Mouse (Mus musculus) cerebellum, postnatal 36 days (tissue): Measurements from ENCODE around the gene Glo1.
A peak's percentile ranks its signal among the peaks of the same experiment; 100 is the strongest.

ENCODE experiments used
- DNase-seq, 2 experiments: peaks; one replicate each; pipeline ENCODE4 v3.0.0; 2021 to 2022; ENCODE audit warnings: mixed read lengths in 2 of 2

Gene Glo1

DNA sequence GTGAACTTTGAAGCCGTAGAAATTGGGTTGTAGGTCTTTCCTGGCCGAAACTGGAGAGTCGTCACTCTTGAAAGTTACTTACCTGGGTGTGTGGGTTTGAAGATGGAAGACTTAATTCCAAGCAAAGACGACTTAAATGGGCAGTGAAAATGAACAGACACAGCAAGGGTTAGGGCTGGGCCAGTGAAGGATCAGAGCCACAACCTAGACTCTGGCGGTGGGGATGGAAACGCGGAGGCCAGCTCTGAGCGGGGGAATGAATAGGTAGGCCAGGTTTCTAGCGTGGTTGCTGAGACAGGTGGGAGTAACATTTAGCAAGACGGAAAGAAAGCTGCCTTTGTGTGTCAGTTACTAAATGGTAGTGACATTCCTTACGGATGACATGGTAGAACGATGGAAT, 49.7 kb downstream of the Glo1 start:
- no peak for DNase-seq

DNA sequence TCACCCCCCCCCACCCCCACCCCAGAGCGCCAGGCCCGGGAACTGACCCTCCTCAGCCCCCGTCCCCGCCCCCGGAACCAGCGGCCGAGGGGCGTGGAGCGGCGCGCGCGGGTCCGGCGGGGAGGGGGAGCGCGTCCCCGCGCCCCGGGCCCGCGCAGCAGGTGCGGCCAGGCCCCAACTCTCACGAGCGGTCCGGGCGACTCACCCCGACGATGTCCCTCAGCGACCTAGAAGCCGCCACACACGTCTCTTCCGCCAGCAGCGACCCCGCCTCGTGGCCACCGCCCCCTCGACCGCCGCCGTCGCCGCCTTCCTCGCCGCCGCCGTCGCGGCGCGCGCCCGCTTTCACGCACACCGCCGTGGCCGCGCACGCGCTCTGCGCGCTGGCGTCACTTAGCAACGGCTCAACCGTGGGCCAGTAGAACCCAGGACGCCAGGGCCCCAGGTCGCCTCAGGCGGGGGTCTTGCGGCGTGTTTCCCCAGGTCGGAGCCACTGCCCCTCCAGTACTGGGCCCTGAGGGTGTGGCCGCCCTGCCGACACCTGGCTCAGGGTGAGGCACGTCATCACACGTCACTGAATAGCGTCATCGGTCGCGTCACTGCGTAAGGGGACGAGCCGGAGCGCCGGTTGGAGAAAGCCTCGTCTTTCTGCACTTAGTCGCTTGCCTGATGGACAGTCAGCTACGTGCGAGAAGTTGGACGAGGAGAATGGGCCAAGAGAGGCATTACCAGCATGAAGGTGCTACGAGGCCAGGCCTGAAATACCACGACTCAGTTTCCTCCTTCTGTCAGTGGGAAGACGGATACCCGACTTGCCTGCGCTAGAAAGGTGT, 50.5 kb downstream of the Glo1 start, which contains the start of gene Btbd9:
Gene Btbd9 (minus strand): TSS at position 548 of the 833 bp plus-strand sequence.
- DNase-seq: peak; percentile 91 to 99

DNA sequence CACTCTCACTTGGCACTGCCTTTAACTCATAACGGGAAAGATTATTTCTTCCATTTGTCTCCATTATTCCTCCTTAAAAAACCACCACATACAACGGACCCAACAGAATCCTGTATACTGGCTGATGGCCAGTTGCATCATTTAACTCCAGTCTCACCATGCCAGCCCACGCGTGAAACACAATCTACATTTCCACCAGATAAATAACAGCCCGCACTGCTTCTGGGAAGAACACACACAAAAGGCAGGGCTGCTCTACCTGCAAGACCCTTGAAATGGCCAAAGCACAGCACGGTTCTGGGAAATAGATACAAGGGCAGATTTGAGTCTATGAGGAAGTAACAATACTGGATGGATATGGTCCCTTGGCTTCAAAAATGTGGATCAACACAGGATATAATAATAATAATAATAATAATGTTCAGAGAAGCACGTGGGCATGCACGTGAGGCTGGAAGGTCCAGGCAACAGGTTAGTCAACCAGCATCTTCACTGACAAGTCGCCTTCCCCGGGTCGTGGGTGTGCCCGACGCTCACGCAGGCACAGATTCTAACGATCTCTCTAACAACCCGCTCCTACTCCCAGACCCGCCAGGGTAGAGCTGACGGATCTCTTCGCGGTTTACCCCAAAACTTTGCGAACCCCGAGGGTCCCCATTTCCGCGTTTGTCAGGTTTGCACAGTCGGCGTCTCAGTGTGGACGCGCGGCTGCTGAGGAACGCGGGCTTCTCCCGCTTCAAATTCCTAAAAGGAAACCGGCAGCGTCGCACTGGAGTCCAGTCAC, 51.4 kb downstream of the Glo1 start:
- peak; percentile 48 to 57 for DNase-seq

DNA sequence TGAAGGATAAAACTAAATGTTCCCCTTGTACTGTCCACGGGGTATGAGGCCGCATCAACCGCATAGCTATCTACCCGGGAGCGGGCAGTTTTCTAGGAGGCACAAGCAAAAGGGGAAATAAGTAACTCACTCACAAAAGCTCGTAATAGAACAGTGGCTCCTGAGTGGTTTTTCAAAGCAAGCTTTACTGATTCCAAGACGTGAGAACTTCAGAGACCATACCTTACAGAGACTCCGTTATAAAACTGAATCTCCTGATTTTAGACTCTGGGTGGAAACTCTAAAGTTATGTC, 51.9 kb downstream of the Glo1 start:
- no peak for DNase-seq

DNA sequence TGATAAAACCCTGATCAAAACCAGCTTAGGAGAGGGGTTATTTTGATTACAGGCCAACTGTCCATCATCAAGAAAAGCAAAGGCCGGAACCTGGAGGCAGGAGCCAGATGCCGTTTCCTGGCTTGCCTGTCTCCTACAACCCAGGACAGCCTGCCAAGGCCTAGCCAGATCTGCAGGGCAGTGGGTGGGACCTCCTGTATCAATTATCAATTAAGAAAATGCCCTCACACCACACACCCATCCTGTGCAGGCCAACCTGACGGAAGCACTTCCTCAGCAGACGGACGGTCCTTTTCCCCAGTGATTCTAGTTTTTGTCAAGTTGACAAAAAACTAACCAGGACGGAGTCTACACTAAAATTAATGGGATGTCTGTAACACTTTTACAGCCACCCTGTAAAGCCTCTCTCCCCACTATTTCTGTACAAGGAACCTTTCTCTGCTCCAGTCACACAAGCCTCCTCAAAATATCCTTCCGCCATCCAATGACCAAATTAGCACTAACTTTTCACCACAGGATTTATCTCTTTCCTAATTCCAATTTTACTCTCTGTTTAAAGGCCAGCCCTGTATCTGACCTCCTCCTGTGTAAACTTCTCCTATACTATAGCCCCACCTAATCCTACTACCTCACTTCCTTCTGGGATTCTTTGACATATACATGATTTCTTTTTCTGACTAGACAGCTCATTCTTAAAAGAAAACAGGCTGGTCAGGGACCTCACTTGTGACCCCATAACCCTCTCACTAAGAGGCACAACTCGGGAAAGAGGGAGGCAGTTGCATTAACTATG, 52.5 kb downstream of the Glo1 start:
- no peak for DNase-seq

GRCm38 (mm10) chr17:30570971-30571370, 55.7 kb downstream of the Glo1 start:
- no peak for DNase-seq

- DNase-seq: no peak
These were observed 56.5 kb downstream of the Glo1 start for GRCm38 (mm10) chr17:30570173-30570572.

- DNase-seq: no peak
These were observed 58.2 kb downstream of the Glo1 start for GRCm38 (mm10) chr17:30568473-30568872.

GRCm38 (mm10) chr17:30564971-30565370, 61.7 kb downstream of the Glo1 start:
- DNase-seq: no peak

DNA sequence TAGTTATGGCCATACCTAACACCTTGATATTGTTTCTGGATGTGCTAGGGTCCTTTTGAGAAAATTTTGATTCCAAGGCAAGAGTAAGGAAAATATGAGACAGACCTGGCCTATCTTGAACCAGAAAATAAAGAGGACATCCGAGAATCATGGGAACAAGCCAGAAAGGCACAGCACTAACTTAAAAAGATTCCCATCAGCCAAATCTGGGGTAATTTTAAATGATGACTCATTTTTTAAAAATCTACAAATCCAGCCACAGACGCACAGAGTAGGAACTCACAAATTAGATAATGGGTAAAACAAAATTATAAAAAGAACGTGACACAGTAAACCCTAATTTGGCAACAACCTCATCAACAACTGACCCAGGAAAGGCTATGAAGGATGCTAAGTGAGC, 62.3 kb downstream of the Glo1 start:
- DNase-seq: no peak

- DNase-seq: no peak
These were observed 63.1 kb downstream of the Glo1 start for GRCm38 (mm10) chr17:30563484-30564075.

DNA sequence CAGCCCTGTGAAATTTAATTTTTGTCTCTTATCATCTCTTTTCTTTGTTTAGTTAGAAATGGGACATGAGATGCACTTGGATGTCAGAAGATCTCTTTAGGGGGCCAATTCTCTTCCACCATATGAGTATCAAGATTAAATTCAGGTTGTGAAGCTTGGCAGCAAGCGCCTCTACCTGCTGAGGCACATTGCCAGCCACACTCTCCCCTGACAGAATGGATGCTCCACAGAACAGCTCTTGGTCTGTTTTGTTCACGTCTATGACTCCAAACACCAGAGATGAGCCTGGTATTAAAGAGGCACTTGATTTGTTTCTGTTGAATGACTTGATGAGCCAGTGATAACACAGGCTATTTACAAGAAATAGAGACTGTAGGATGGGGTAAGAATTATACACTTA, 63.9 kb downstream of the Glo1 start:
- peak; percentile 45 to 50 for DNase-seq

- peak; percentile 60 for DNase-seq
These were observed 67.1 kb downstream of the Glo1 start for GRCm38 (mm10) chr17:30559536-30559935.

DNA sequence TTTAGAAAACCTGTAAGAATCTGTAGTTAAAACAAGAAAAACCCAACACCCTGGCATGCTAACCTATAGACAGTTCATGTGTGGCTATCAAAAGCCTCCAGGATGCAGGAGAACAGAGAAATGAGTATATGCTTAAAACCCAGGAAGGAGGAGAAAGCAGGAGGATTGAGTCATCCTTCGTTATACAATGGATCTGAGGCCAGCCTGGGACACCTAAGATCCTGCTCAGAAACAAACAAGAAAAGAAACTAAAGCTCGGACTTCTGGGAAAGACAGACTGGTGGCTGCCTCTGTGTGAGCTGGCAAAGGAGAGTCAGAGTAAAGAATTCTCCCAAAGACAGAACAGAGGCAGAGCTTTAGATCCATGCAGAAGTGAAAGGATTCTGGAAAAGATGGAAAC, 68.0 kb downstream of the Glo1 start:
- DNase-seq: no peak

DNA sequence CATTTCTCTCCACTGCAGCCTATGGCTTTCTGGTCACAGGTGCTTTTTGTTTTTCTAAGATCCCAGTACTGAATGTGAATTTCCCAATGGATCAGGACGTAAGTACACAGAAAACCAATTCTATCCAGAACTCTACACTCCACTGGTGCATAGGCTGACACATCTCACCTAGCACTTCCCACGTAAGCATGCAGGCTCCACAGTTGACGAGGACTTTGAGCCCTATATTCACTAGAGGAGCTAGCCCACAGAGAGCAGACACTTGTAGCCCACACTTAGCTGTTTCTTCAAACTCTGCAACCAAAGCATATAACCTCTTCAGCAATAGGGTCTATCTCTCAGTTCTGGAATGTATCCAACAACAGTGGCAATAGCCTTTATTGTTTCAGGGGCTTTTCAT, 70.2 kb downstream of the Glo1 start:
- DNase-seq: no peak

DNA sequence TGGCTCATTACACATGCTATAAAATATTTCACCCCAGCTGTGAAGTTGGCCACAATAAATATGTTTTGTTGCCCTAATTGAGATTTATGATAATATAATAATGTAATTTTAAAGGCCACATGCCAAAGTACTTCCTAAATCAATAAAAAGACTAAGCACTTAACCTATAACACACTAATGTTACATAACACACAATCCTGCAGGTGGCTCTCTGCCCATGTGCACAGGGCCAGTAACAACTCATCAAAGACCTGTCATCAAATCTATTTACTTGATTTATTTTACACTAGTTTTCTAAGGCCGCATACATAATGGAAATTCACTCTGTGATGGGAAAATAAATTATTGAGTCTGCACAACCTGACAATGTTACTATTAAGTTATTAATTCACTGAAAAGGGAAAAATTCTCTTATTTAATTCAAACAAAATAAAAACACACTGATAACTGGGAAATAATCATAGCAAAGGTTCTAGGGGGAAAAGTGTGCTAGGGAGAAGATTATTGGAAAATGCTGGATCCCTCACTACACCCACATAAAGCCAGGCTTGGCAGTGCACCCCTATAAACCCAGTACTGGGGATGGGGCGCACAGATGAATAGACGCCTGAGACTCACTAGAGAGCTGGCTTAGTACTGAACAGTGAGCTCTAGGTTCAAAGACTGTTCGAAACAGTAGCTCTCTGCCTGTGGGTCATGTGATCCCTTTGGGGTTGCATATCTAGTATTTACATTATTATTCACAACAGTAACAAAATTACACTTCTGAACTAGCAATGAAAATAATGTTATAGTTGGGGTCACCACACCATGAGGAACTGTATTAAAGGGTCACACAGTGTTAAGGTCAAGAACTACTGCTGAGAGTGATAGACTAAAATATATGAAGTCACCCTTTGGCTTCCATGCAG, 73.4 kb downstream of the Glo1 start:
- no peak for DNase-seq

DNA sequence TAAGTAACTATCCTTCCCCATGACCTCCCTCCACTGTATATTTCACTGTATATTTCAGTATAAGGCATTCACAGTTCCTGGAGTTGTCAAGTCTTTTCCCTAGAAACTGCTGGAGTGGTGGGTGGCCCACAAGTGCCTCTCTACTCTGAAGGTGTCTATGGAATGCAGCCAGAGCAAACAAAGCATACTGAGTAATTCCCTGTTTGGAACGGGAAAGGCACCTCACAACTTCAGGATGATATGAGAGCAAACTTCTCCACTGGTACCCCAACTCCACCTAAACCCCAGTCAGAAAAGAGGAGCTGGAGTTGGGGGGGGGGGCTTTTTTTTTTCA, 75.9 kb downstream of the Glo1 start:
- no peak for DNase-seq

DNA sequence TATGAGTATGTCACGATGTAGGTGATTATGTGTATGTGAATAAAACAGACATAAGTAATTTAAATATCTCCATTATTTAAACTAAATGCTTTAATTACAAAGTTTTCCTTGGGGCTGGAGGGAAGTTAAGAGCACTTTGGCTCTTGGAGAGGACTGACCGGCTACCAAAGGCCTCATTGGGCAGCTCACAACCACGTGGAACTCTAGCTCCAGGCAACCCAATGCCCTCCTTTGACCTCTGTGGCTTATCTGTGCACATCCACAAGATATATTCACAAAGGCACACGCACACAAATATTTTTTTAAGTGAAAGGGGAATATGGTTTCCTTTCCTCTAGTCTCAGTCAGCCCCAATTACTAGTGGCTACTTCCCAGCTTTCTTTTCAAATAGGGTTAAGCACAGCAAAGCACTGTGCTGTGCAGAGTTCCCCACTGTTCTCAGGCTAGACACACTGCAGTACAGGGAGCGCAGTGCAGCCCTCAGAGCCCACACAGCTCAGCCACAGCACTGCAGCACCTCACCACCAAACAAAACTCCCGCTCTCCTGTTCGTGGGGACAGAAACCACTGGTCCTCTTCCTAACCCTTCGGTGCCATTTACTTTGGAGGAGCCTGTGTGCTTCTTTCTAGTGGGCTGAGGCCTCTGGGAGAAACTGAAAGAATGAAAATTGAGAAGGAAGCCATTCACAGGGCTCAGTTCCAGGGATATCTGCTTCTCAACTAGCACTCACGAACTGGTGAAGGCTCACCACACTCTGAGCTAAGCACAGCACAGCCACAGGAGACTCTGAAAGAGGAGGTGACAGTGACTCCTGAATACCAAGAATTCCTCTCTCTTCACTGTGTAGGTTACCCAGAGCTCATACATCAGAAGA, 76.5 kb downstream of the Glo1 start:
- no peak for DNase-seq

GRCm38 (mm10) chr17:30539098-30539497, 87.6 kb downstream of the Glo1 start:
- DNase-seq: peak; percentile 48 to 67

DNA sequence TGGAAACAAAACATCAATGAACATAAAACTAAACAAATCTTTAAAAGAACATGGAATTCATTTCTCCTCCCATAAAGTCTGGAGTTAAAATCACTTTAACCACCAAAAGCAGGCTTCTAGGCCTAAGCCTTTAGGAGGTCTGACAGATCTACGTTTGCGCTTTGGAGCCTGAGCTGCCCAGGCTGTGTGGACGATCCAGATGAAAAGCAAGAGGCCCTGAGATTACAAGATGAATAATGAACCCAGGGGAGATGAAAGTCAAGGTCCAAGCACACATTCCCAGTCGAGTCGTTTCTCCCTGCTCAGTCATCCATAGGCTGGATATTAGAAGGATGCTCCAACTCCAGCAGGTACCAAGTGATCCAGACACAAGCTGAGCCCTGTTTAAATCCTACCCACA, 90.0 kb downstream of the Glo1 start:
- no peak for DNase-seq
